Mouse (Mus musculus) spleen, adult 2 months (tissue): Measurements from ENCODE around the gene Bckdk. TPM values are rescaled to one million over a fixed set of nuclear protein-coding genes. Genes with fewer than 3 reads are reported as not detected.

Source experiments
- DNase-seq, 2 experiments: peaks; one replicate each; pipeline versions ENCODE4 v3.0.0 to v3.0.0-alpha.2; 2012 to 2021; ENCODE audit warnings: low spot score in 2 of 2, low read depth in 1 of 2
- H3K27ac ChIP-seq: fragments of 200-500 bp; 2 replicates; pipeline ENCODE4 v1.5.1; 2012; ENCODE audit warnings: low read length, inconsistent platforms; ENCODE audit not compliant: insufficient read depth
- H3K27me3 ChIP-seq: fragments of 200-500 bp; 2 replicates; pipeline ENCODE4 v1.6.1; 2012; ENCODE audit warnings: mild to moderate bottlenecking, moderate library complexity, low read length, inconsistent platforms; ENCODE audit not compliant: control insufficient read depth, insufficient read depth
- H3K36me3 ChIP-seq: fragments of 200-500 bp; 2 replicates; pipeline ENCODE4 v1.6.1; 2012; ENCODE audit warnings: mild to moderate bottlenecking, low read length, inconsistent platforms; ENCODE audit not compliant: control insufficient read depth, insufficient read depth
- H3K4me1 ChIP-seq: fragments of 200-500 bp; 2 replicates; pipeline ENCODE4 v1.6.1; 2011; ENCODE audit warnings: inconsistent platforms; ENCODE audit not compliant: control insufficient read depth, insufficient read depth, insufficient read length
- H3K4me3 ChIP-seq: fragments of 200-500 bp; 2 replicates; pipeline ENCODE4 v1.5.1; 2011; ENCODE audit warnings: mild to moderate bottlenecking, inconsistent platforms; ENCODE audit not compliant: insufficient read depth, insufficient read length; ENCODE audit errors: extremely low read depth
- CTCF ChIP-seq: fragments of 200-500 bp; IDR thresholded peaks from 2 replicates; pipeline ENCODE4 v1.5.1; 2011; ENCODE audit warnings: mild to moderate bottlenecking, inconsistent platforms; ENCODE audit not compliant: insufficient read depth, insufficient read length, insufficient replicate concordance; ENCODE audit errors: extremely low read depth
- POLR2A ChIP-seq: fragments of 200-500 bp; IDR thresholded peaks from 2 replicates; pipeline ENCODE4 v1.6.1; 2011; ENCODE audit warnings: low read depth, low read length, inconsistent platforms
- WGBS: fragments of 180-500 bp; shearing (Covaris S2); methylation state at CpG from one replicate; pipeline ENCODE4 v1.1.7; 2018; 5-methylcytosine and 5-hydroxymethylcytosine counted together
- polyA plus RNA-seq: library from polyadenylated mRNA; depleted of rRNA; stranded (reverse); fragments of >200 nt; gene quantifications from 2 replicates; pipeline ENCODE4 v1.2.3, GENCODE M21; 2012

Bckdk gene
- polyA plus RNA-seq, 1 experiment: 59.9 TPM

DNA sequence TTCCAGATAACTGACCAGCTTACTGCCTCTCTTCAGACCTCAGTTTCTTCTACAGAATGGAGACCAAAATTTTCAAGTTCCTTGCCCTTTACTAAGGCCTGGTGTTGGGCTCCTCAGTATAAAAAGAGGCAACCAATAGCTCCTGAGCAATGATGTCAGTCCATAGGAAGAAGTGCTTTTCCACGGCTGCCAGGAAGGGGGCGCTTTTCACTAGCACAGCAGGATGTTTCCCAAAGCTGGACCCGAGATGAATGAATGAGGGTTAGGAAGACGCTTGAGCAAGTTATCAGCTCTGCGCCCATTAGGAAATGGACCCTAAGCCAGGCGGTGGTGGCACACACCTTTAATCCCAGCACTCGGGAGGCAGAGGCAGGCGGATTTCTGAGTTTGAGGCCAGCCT, 17.6 kb downstream of the Bckdk start:
- Histone ChIP-seq H3K4me1 (peaks cover 12% of the 10 kb centered on the region; the same call in 1 of the 2 replicates), H3K36me3 (peaks cover 15% of the 10 kb centered on the region), H3K27me3 (no peaks in the 10 kb centered on the region), H3K27ac (no peak overlapping the region), H3K4me3 (no peak overlapping the region)
- WGBS: 76% methylated on average over 8 of the region's 8 CpGs
- TF ChIP-seq CTCF (no peak), POLR2A (no peak)
- DNase-seq: no peak

DNA sequence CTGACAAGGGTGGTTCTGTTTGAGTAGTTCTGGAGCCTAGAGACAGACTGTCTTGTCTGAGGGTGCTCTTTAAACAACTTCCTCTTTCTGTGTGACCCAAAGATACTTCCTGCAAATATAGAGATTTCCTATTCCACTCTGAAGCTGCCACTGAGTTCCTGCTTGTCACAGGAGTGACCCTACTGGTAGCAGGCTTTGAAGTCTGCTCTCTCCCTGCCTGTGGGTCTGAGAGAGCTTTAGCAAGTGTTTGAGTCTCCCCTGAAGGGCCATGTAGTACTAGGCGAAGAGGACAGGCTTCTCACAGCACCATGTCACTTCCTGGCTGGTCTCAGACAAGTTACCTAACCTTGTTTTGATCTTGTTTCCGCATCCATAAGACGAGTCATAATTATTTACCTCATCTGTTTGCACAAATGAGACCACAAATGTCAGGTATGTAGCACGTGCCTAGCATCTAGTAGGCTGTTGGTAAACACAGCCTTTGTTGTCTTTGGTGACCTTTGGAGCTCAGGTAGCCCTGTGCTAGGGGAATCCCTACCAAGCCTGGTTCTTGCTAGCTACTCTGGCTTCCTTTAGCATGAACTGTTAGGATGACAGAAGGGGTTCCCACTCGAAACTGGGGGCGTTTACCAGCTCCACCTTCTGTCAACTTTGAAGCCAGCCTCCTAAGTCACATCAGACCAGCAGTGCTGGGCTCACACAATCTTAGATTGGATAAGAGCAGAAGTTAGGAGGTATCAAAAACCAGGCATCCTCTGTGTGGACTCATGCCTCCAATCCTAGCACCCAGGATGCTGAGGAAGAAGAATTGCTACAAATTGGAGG, 18.8 kb downstream of the Bckdk start:
- no peak overlapping the region for H3K4me3 ChIP-seq
- peaks cover 13% of the 10 kb centered on the region; the same call in 1 of the 2 replicates for H3K36me3 ChIP-seq
- DNase-seq: peak in 1 of 2 experiments; percentile 50
- TF ChIP-seq POLR2A (no peak), CTCF (no peak)
- WGBS: 31% methylated on average over 6 of the region's 6 CpGs
- H3K27ac ChIP-seq: peak overlapping the region; percentile 93
- H3K27me3 ChIP-seq: no peaks in the 10 kb centered on the region
- H3K4me1 ChIP-seq: peaks cover 12% of the 10 kb centered on the region; the same call in 1 of the 2 replicates

DNA sequence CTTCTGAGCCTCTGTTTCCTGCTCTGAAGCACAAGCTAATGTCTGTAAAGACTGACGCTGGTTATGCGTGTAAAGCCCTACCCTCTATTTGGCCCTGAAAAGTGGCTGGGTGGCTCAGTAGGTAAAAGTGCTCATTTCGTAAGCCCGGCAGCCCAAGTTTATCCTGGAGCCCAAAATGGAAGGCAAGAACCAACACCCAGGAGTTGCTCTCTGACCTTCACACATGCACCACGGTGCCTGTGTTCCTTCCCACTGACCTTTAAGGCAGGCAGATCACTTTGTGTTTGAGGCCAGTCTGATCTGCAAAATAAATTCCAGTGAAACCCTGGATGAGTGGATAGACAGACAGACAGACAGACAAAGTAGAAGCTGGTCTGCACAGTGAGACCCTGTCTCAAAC, 19.8 kb downstream of the Bckdk start:
- Histone ChIP-seq H3K4me3 (no peak overlapping the region), H3K4me1 (peaks cover 12% of the 10 kb centered on the region; the same call in 1 of the 2 replicates), H3K27me3 (no peaks in the 10 kb centered on the region), H3K36me3 (peaks cover 13% of the 10 kb centered on the region; the same call in 1 of the 2 replicates), H3K27ac (no peak overlapping the region)
- DNase-seq: no peak
- WGBS: 94% methylated on average over 5 of the region's 5 CpGs
- no peak for TF ChIP-seq POLR2A
- no peak for TF ChIP-seq CTCF

DNA sequence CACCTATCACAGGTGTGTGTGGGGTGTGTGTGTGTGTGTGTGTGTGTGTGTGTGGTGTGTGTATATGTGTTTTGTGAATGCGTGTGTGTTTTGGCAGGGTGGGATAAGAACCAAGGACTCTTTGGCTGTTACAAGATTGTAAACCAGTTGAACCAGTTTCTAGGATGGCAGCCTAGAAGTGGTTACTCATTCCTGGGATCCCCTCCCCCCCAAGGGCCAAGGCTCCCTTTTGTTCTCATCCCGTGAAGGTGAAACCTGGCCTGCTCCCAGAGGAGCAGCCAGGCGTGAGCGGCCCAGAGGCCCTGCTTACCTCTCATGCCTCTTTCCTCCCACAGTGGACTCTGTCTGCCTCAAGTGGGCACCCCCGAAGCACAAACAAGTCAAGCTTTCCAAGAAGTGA, 21.4 kb downstream of the Bckdk start:
- 95% methylated on average over 5 of the region's 5 CpGs for WGBS
- peaks cover 13% of the 10 kb centered on the region; the same call in 1 of the 2 replicates for H3K36me3 ChIP-seq
- H3K27me3 ChIP-seq: no peaks in the 10 kb centered on the region
- no peak for TF ChIP-seq POLR2A
- TF ChIP-seq CTCF: no peak
- H3K27ac ChIP-seq: no peak overlapping the region
- H3K4me1 ChIP-seq: peaks cover 12% of the 10 kb centered on the region; the same call in 1 of the 2 replicates
- H3K4me3 ChIP-seq: no peak overlapping the region
- DNase-seq: no peak

DNA sequence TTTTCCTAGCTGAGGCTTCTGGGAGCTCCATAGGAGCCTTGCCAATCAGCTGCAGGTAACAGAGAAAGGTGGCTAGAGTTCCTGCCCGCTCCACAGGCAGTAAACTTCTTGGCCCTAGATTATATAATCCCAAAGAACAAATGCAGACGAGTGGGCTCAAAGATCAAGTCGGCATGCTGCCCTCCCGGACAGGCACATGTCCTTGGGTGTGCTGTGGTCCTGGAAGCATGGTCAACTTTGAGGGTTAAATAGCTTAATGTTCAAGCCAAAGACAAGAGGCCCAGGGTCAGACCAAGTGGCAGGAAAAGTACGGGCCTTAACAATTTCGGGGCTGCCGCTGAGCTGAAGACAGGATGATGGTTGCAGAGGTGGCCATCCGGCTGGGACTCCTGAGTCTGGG, 22.2 kb downstream of the Bckdk start:
- Histone ChIP-seq H3K27ac (no peak overlapping the region), H3K36me3 (peaks cover 13% of the 10 kb centered on the region; the same call in 1 of the 2 replicates)
- WGBS: 93% methylated on average over 8 of the region's 8 CpGs

DNA sequence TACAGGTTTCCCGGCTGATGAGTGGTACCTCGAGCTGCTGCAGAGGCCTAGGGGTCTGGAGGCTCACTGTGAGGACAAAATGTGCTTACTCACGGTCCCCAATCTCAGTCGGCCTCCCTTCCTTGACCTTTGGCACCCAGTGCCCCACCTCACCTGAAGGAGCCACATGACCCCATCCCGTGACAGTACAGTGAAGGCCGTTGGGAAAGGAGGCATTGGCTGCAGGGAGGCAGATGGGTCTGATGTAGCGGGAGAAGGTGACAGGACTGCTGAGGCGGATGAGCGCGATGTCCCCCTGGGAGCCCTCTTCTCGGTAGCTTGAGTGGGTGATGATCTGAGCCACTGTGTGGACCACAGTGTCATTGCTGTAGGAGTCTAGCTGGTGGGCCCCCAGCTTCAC, 23.0 kb downstream of the Bckdk start:
- peaks cover 13% of the 10 kb centered on the region; the same call in 1 of the 2 replicates for H3K36me3 ChIP-seq
- TF ChIP-seq POLR2A (no peak), CTCF (no peak)
- WGBS: 88% methylated on average over 11 of the region's 11 CpGs
- H3K4me1 ChIP-seq: peaks cover 12% of the 10 kb centered on the region; the same call in 1 of the 2 replicates
- DNase-seq: no peak
- H3K4me3 ChIP-seq: no peak overlapping the region
- no peak overlapping the region for H3K27ac ChIP-seq
- H3K27me3 ChIP-seq: no peaks in the 10 kb centered on the region

More for the DNA sequence above, 22.2 kb downstream of the Bckdk start:
- no peaks in the 10 kb centered on the region for H3K27me3 ChIP-seq
- DNase-seq: no peak
- peaks cover 12% of the 10 kb centered on the region; the same call in 1 of the 2 replicates for H3K4me1 ChIP-seq
- no peak for TF ChIP-seq CTCF
- no peak for TF ChIP-seq POLR2A
- no peak overlapping the region for H3K4me3 ChIP-seq

DNA sequence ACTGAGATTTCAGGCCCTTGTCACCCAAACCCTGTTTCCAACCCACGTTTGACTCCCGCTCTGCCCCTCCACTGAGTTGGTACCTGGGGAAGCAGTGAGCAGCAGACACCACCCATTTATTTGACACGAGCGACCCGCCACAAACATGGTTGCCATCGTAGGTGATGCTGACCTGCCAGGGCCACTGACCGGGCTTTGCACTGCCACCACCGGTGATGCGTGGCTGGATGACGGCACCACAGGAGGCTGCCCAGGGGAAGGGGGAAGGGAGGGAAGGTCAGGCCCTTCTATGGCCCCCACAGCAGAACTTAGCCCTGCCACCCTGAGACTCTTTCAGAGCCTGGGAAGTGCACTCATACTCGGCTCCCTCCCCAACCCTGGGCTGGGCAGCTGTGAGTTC, 23.8 kb downstream of the Bckdk start:
- peaks cover 4% of the 10 kb centered on the region; the same call in 1 of the 2 replicates for H3K4me1 ChIP-seq

More for the DNA sequence above, 23.8 kb downstream of the Bckdk start:
- TF ChIP-seq POLR2A (no peak), CTCF (no peak)
- Histone ChIP-seq H3K36me3 (peaks cover 13% of the 10 kb centered on the region; the same call in 1 of the 2 replicates), H3K4me3 (no peak overlapping the region), H3K27ac (no peak overlapping the region), H3K27me3 (no peaks in the 10 kb centered on the region)
- DNase-seq: no peak
- 90% methylated on average over 11 of the region's 11 CpGs for WGBS
